12 mouse cellular contexts compared by ENCODE assay signal in genomic region chr14:60770594-60770993, GRCm38 (mm10). TPM values are rescaled to one million over a fixed set of nuclear protein-coding genes. Genes with fewer than 3 reads are reported as not detected.
DNase-seq lines count a peak whose midpoint lies in the region; ATAC-seq and TF ChIP-seq lines count a peak whose summit lies in the region.
"Had no signal": no experiment of that assay in that cellular context is flagged by ENCODE, and none has a peak within 500 bp of the region (broad histone marks: within the 10 kb centered on the region; RNA-seq: fewer than 3 reads in every experiment).

No protein-coding gene starts in this region.

- ATAC-seq in forebrain, embryonic 13.5 days = peak; percentile 20; the same call in 1 of the 2 replicates
- no peak; the same call in none of the 2 replicates for ATAC-seq in forebrain, embryonic 14.5 days
- ATAC-seq in embryonic facial prominence, embryonic 13.5 days (ENCODE audit: insufficient number of reproducible peaks, insufficient read depth, low FRiP score, low TSS enrichment, low read depth) = no peak
- no peak for ATAC-seq in midbrain, embryonic 14.5 days (ENCODE audit: low FRiP score, low TSS enrichment)
- ATAC-seq in intestine, embryonic 16.5 days = no peak

- H3K4me1 ChIP-seq in forebrain, embryonic 13.5 days = no peaks in the 10 kb centered on the region; the same call in 1 of the 2 replicates
- H3K4me1 ChIP-seq in forebrain, embryonic 14.5 days (ENCODE audit: control insufficient read depth, insufficient read depth, low read length) = no peaks in the 10 kb centered on the region
- no peaks in the 10 kb centered on the region; the same call in 1 of the 2 replicates for H3K4me1 ChIP-seq in embryonic facial prominence, embryonic 13.5 days
- no peaks in the 10 kb centered on the region for H3K4me1 ChIP-seq in midbrain, embryonic 14.5 days (ENCODE audit: control insufficient read depth, insufficient read depth, low read length)
- H3K4me1 ChIP-seq in intestine, embryonic 16.5 days (ENCODE audit: control insufficient read depth, insufficient read depth, low read length) = no peaks in the 10 kb centered on the region

- H3K36me3 ChIP-seq in forebrain, embryonic 13.5 days (ENCODE audit: poor library complexity, severe bottlenecking) = no peaks in the 10 kb centered on the region
- H3K36me3 ChIP-seq in forebrain, embryonic 14.5 days (ENCODE audit: control insufficient read depth, insufficient read depth, low read length) = no peaks in the 10 kb centered on the region
- no peaks in the 10 kb centered on the region for H3K36me3 ChIP-seq in embryonic facial prominence, embryonic 13.5 days
- no peaks in the 10 kb centered on the region for H3K36me3 ChIP-seq in midbrain, embryonic 14.5 days (ENCODE audit: control insufficient read depth, insufficient read depth, low read length)
- H3K36me3 ChIP-seq in intestine, embryonic 16.5 days (ENCODE audit: control insufficient read depth, insufficient read depth, low read length) = no peaks in the 10 kb centered on the region
- H3K36me3 ChIP-seq: G1E had no signal

- H3K4me3 ChIP-seq in forebrain, embryonic 13.5 days = no peak overlapping the region
- no peak overlapping the region for H3K4me3 ChIP-seq in forebrain, embryonic 14.5 days (ENCODE audit: low read depth, low read length)
- peak overlapping the region; percentile 57 for H3K4me3 ChIP-seq in layer of hippocampus, adult 2 months
- H3K4me3 ChIP-seq in embryonic facial prominence, embryonic 13.5 days = no peak overlapping the region
- peak overlapping the region; percentile 25; the same call in 1 of the 2 replicates for H3K4me3 ChIP-seq in midbrain, embryonic 14.5 days (replicated peaks; ENCODE audit: low read depth, low read length)
- no peak overlapping the region for H3K4me3 ChIP-seq in intestine, embryonic 16.5 days (ENCODE audit: low read length)

- H3K27me3 ChIP-seq in forebrain, embryonic 13.5 days = no peaks in the 10 kb centered on the region
- H3K27me3 ChIP-seq in forebrain, embryonic 14.5 days (replicated peaks; ENCODE audit: control insufficient read depth, insufficient read depth, low read length) = no peaks in the 10 kb centered on the region
- no peaks in the 10 kb centered on the region for H3K27me3 ChIP-seq in embryonic facial prominence, embryonic 13.5 days
- H3K27me3 ChIP-seq in midbrain, embryonic 14.5 days (ENCODE audit: control insufficient read depth, insufficient read depth, low read length) = no peaks in the 10 kb centered on the region
- no peaks in the 10 kb centered on the region for H3K27me3 ChIP-seq in intestine, embryonic 16.5 days (replicated peaks; ENCODE audit: control insufficient read depth, insufficient read depth, low read length)

- whole genome bisulfite sequencing in forebrain, embryonic 13.5 days = 73% methylated on average over 6 of the region's 6 CpGs
- 75% methylated on average over 6 of the region's 6 CpGs for WGBS in forebrain, embryonic 14.5 days
- WGBS in embryonic facial prominence, embryonic 13.5 days = 78% methylated on average over 6 of the region's 6 CpGs
- 75% methylated on average over 6 of the region's 6 CpGs for WGBS in midbrain, embryonic 14.5 days
- WGBS in intestine, embryonic 16.5 days = 71% methylated on average over 6 of the region's 6 CpGs

- no peak for TF ChIP-seq CTCF in layer of hippocampus, adult 2 months (conservative IDR thresholded peaks at IDR 0.05)

- peak overlapping the region; percentile 58 for H3K4me2 ChIP-seq in forebrain, embryonic 13.5 days
- H3K4me2 ChIP-seq in forebrain, embryonic 14.5 days (ENCODE audit: low read length) = no peak overlapping the region
- peak overlapping the region; percentile 60 for H3K4me2 ChIP-seq in embryonic facial prominence, embryonic 13.5 days
- peak overlapping the region; percentile 50 for H3K4me2 ChIP-seq in midbrain, embryonic 14.5 days (ENCODE audit: low read length)
- H3K4me2 ChIP-seq in intestine, embryonic 16.5 days (ENCODE audit: low read depth, low read length) = no peak overlapping the region

- no peak for DNase-seq in forebrain, embryonic 14.5 days (ENCODE audit: low spot score)
- DNase-seq in layer of hippocampus, adult 2 months (ENCODE audit: low spot score in 2 of 2) = no peak
- DNase-seq in layer of hippocampus, adult 18-20 months (ENCODE audit: low spot score in 2 of 2) = no peak
- no peak for DNase-seq in midbrain, embryonic 14.5 days
- DNase-seq in right cerebral cortex, postnatal 36 days (ENCODE audit: low spot score in 2 of 2) = no peak

- H3K9me3 ChIP-seq in forebrain, embryonic 13.5 days (replicated peaks) = no peaks in the 10 kb centered on the region
- H3K9me3 ChIP-seq in forebrain, embryonic 14.5 days (replicated peaks; ENCODE audit: control insufficient read depth, low read length) = no peaks in the 10 kb centered on the region
- no peaks in the 10 kb centered on the region for H3K9me3 ChIP-seq in embryonic facial prominence, embryonic 13.5 days
- no peaks in the 10 kb centered on the region for H3K9me3 ChIP-seq in midbrain, embryonic 14.5 days (ENCODE audit: control insufficient read depth, low read length)
- H3K9me3 ChIP-seq in intestine, embryonic 16.5 days (ENCODE audit: control insufficient read depth, low read length) = no peaks in the 10 kb centered on the region
- H3K9me3 ChIP-seq: G1E had no signal

- no peak overlapping the region for H3K27ac ChIP-seq in forebrain, embryonic 13.5 days
- H3K27ac ChIP-seq in forebrain, embryonic 14.5 days (ENCODE audit: low read depth, low read length) = no peak overlapping the region
- no peak overlapping the region for H3K27ac ChIP-seq in layer of hippocampus, adult 2 months
- no peak overlapping the region for H3K27ac ChIP-seq in embryonic facial prominence, embryonic 13.5 days
- H3K27ac ChIP-seq in midbrain, embryonic 14.5 days (replicated peaks; ENCODE audit: low read depth, low read length) = no peak overlapping the region
- no peak overlapping the region for H3K27ac ChIP-seq in intestine, embryonic 16.5 days (ENCODE audit: low read length)

- H3K9ac ChIP-seq in forebrain, embryonic 13.5 days = no peak overlapping the region
- H3K9ac ChIP-seq in forebrain, embryonic 14.5 days (ENCODE audit: low read length) = no peak overlapping the region
- H3K9ac ChIP-seq in embryonic facial prominence, embryonic 13.5 days = no peak overlapping the region
- H3K9ac ChIP-seq in midbrain, embryonic 14.5 days (replicated peaks; ENCODE audit: low read length) = no peak overlapping the region
- no peak overlapping the region for H3K9ac ChIP-seq in intestine, embryonic 16.5 days (ENCODE audit: low read depth, low read length)

RNA-seq across cellular contexts. Expression of gene C1qtnf9, which starts 2.7 kb away (rescaled TPM):
- 0.22 and 0.39 TPM in 2 replicates for polyA plus RNA-seq in forebrain, embryonic 13.5 days (2015; fragmentation: Nextera tagmentation; extraction: Ambion mirVana)
- not detected in 2 replicates for polyA plus RNA-seq in forebrain, embryonic 14.5 days (2014; fragmentation: Nextera tagmentation; extraction: Ambion mirVana)
- total RNA-seq in layer of hippocampus, adult 2 months (2021) = under 1 TPM; 0.29 to 0.44 TPM
- total RNA-seq in layer of hippocampus, adult 18-20 months (2021) = under 1 TPM; 0.28 to 0.37 TPM
- 0.80 and 1.0 TPM in 2 replicates for polyA plus RNA-seq in embryonic facial prominence, embryonic 13.5 days (2015; fragmentation: Nextera tagmentation; extraction: Ambion mirVana)
- not detected in 2 replicates for polyA plus RNA-seq in midbrain, embryonic 14.5 days (2014; fragmentation: Nextera tagmentation; extraction: Ambion mirVana)
- 1.7 TPM in 2 replicates for polyA plus RNA-seq in intestine, embryonic 16.5 days (2015; fragmentation: Nextera tagmentation; extraction: Ambion mirVana)
- total RNA-seq: hematopoietic stem cell, adult 5-6 weeks; megakaryocyte, adult 5-6 weeks had no signal
- polyA plus RNA-seq: G1E; neural tube, embryonic 11.5 days had no signal

RNA-seq across cellular contexts. Expression of gene Mipep, which starts 13.8 kb away (rescaled TPM):
- 18.3 and 19.5 TPM in 2 replicates for polyA plus RNA-seq in forebrain, embryonic 13.5 days (2015; fragmentation: Nextera tagmentation; extraction: Ambion mirVana)
- polyA plus RNA-seq in forebrain, embryonic 14.5 days (2014; fragmentation: Nextera tagmentation; extraction: Ambion mirVana) = 22.9 and 24.4 TPM in 2 replicates
- total RNA-seq in layer of hippocampus, adult 2 months (2021) = 10 to 100 TPM; 31.1 to 33.9 TPM
- 10 to 100 TPM; 30.2 to 31.3 TPM for total RNA-seq in layer of hippocampus, adult 18-20 months (2021)
- 20.5 and 24.4 TPM in 2 replicates for polyA plus RNA-seq in embryonic facial prominence, embryonic 13.5 days (2015; fragmentation: Nextera tagmentation; extraction: Ambion mirVana)
- polyA plus RNA-seq in midbrain, embryonic 14.5 days (2014; fragmentation: Nextera tagmentation; extraction: Ambion mirVana) = 15.7 and 21.3 TPM in 2 replicates
- 20.0 and 21.2 TPM in 2 replicates for polyA plus RNA-seq in intestine, embryonic 16.5 days (2015; fragmentation: Nextera tagmentation; extraction: Ambion mirVana)

Comparison
In these comparisons a context has a peak if more than half of its experiments do, and no peak if none do; other contexts are left out.
1. H3K4me2 ChIP-seq: peak in forebrain, embryonic 13.5 days (single experiment), embryonic facial prominence, embryonic 13.5 days (single experiment) and midbrain, embryonic 14.5 days (single experiment); none in forebrain, embryonic 14.5 days (single experiment) and intestine, embryonic 16.5 days (single experiment).
2. H3K4me3 ChIP-seq: peak in layer of hippocampus, adult 2 months (single experiment) and midbrain, embryonic 14.5 days (single experiment); none in forebrain, embryonic 13.5 days (single experiment), forebrain, embryonic 14.5 days (single experiment), embryonic facial prominence, embryonic 13.5 days (single experiment) and intestine, embryonic 16.5 days (single experiment).